Mouse (Mus musculus): ENCODE data around the gene Dock4.

Gene Dock4

GRCm38 (mm10) chr12:40813474-40813873, 367.7 kb downstream of the Dock4 start:
- DNase-seq (ENCODE audit: low read depth in 2 of 2, low spot score in 2 of 2): no peak

GRCm38 (mm10) chr12:40814659-40815363, 369.1 kb downstream of the Dock4 start:
- DNase-seq (ENCODE audit: low read depth in 2 of 2, low spot score in 2 of 2): no peak

GRCm38 (mm10) chr12:40818046-40818708, 372.4 kb downstream of the Dock4 start:
- DNase-seq (ENCODE audit: low read depth in 2 of 2, low spot score in 2 of 2): no peak

GRCm38 (mm10) chr12:40823631-40824030, 377.9 kb downstream of the Dock4 start:
- no peak for DNase-seq (ENCODE audit: low read depth in 2 of 2, low spot score in 2 of 2)

- DNase-seq (ENCODE audit: low read depth in 2 of 2, low spot score in 2 of 2): no peak
Measured at GRCm38 (mm10) chr12:40824251-40824650, 378.5 kb downstream of the Dock4 start.

GRCm38 (mm10) chr12:40825935-40826460, 380.2 kb downstream of the Dock4 start:
- DNase-seq (ENCODE audit: low read depth in 2 of 2, low spot score in 2 of 2): no peak

- DNase-seq (ENCODE audit: low read depth in 2 of 2, low spot score in 2 of 2): no peak
Measured at GRCm38 (mm10) chr12:40826491-40826890, 380.7 kb downstream of the Dock4 start.

GRCm38 (mm10) chr12:40828025-40828424, 382.3 kb downstream of the Dock4 start:
- DNase-seq (ENCODE audit: low read depth in 2 of 2, low spot score in 2 of 2): no peak

GRCm38 (mm10) chr12:40829269-40829668, 383.5 kb downstream of the Dock4 start:
- no peak for DNase-seq (ENCODE audit: low read depth in 2 of 2, low spot score in 2 of 2)

GRCm38 (mm10) chr12:40832157-40832556, 386.4 kb downstream of the Dock4 start:
- no peak for DNase-seq (ENCODE audit: low read depth in 2 of 2, low spot score in 2 of 2)

- no peak for DNase-seq (ENCODE audit: low read depth in 2 of 2, low spot score in 2 of 2)
Measured at GRCm38 (mm10) chr12:40836924-40837323, 391.2 kb downstream of the Dock4 start.

GRCm38 (mm10) chr12:40837597-40838337, 392.0 kb downstream of the Dock4 start:
- DNase-seq (ENCODE audit: low read depth in 2 of 2, low spot score in 2 of 2): peak in 1 of 2 experiments; percentile 32

- DNase-seq (ENCODE audit: low read depth in 2 of 2, low spot score in 2 of 2): no peak
Measured at GRCm38 (mm10) chr12:40838338-40838695, 392.6 kb downstream of the Dock4 start.

- no peak for DNase-seq (ENCODE audit: low read depth in 2 of 2, low spot score in 2 of 2)
Measured at GRCm38 (mm10) chr12:40838940-40839339, 393.2 kb downstream of the Dock4 start.

GRCm38 (mm10) chr12:40839817-40840216, 394.1 kb downstream of the Dock4 start:
- no peak for DNase-seq (ENCODE audit: low read depth in 2 of 2, low spot score in 2 of 2)

- DNase-seq (ENCODE audit: low read depth in 2 of 2, low spot score in 2 of 2): no peak
Measured at GRCm38 (mm10) chr12:40842251-40842988, 396.7 kb downstream of the Dock4 start.

- DNase-seq (ENCODE audit: low read depth in 2 of 2, low spot score in 2 of 2): no peak
Measured at GRCm38 (mm10) chr12:40842991-40843390, 397.2 kb downstream of the Dock4 start.

- DNase-seq (ENCODE audit: low read depth in 2 of 2, low spot score in 2 of 2): no peak
Measured at GRCm38 (mm10) chr12:40843474-40844080, 397.8 kb downstream of the Dock4 start.

GRCm38 (mm10) chr12:40844324-40844723, 398.6 kb downstream of the Dock4 start:
- DNase-seq (ENCODE audit: low read depth in 2 of 2, low spot score in 2 of 2): no peak

GRCm38 (mm10) chr12:40854705-40855367, 409.1 kb downstream of the Dock4 start:
- DNase-seq (ENCODE audit: low read depth in 2 of 2, low spot score in 2 of 2): no peak

All from CD8-positive naive resting alpha-beta T cell, adult 2 months (primary cell).